Mouse (Mus musculus) thymus, postnatal 10 days (tissue): ENCODE data around the gene Unc5c.

ENCODE experiments used
- DNase-seq, 2 experiments: peaks; one replicate each; pipeline ENCODE4 v3.0.0; 2021; ENCODE audit warnings: low spot score in 2 of 2

Gene Unc5c

GRCm38 (mm10) chr3:141465104-141465705 is at the start of gene Unc5c:
Unc5c (plus strand) TSS chr3:141465216.
- peak in 1 of 2 experiments; percentile 4 for DNase-seq

GRCm38 (mm10) chr3:141457475-141457874 is 7.5 kb upstream of the Unc5c start:
- no peak for DNase-seq

- no peak for DNase-seq
Measured at GRCm38 (mm10) chr3:141462482-141462881, 2.5 kb upstream of the Unc5c start.

GRCm38 (mm10) chr3:141464691-141465103 is 319 bp upstream of the Unc5c start:
- no peak for DNase-seq

- DNase-seq = no peak
Measured at GRCm38 (mm10) chr3:141466061-141466460, 1.0 kb downstream of the Unc5c start.

- no peak for DNase-seq
Measured at GRCm38 (mm10) chr3:141466727-141467335, 1.8 kb downstream of the Unc5c start.

GRCm38 (mm10) chr3:141469338-141469737 is 4.3 kb downstream of the Unc5c start:
- DNase-seq = no peak

- no peak for DNase-seq
Measured at GRCm38 (mm10) chr3:141473205-141473604, 8.2 kb downstream of the Unc5c start.

- no peak for DNase-seq
Measured at GRCm38 (mm10) chr3:141475389-141475788, 10.4 kb downstream of the Unc5c start.

- DNase-seq = no peak
Measured at GRCm38 (mm10) chr3:141475919-141476318, 10.9 kb downstream of the Unc5c start.

GRCm38 (mm10) chr3:141476670-141477069 is 11.7 kb downstream of the Unc5c start:
- DNase-seq = no peak

- DNase-seq = no peak
Measured at GRCm38 (mm10) chr3:141482465-141482864, 17.4 kb downstream of the Unc5c start.

GRCm38 (mm10) chr3:141483665-141484431 is 18.8 kb downstream of the Unc5c start:
- no peak for DNase-seq

- no peak for DNase-seq
Measured at GRCm38 (mm10) chr3:141485218-141485617, 20.2 kb downstream of the Unc5c start.

GRCm38 (mm10) chr3:141490647-141491046 is 25.6 kb downstream of the Unc5c start:
- DNase-seq = no peak

GRCm38 (mm10) chr3:141491272-141491950 is 26.4 kb downstream of the Unc5c start:
- DNase-seq = no peak

- DNase-seq = no peak
Measured at GRCm38 (mm10) chr3:141491951-141492310, 26.9 kb downstream of the Unc5c start.

GRCm38 (mm10) chr3:141493000-141493399 is 28.0 kb downstream of the Unc5c start:
- DNase-seq = no peak

- no peak for DNase-seq
Measured at GRCm38 (mm10) chr3:141498348-141499056, 33.5 kb downstream of the Unc5c start.

- no peak for DNase-seq
Measured at GRCm38 (mm10) chr3:141501845-141502505, 37.0 kb downstream of the Unc5c start.

- no peak for DNase-seq
Measured at GRCm38 (mm10) chr3:141503331-141503730, 38.3 kb downstream of the Unc5c start.
